Mouse (Mus musculus) thymus, postnatal 25 days (tissue): ENCODE data around the gene Tll2.

Source experiments
- DNase-seq: peaks from one replicate; pipeline ENCODE4 v3.0.0; 2022

Gene Tll2

GRCm38 (mm10) chr19:41206811-41207344, at the start of gene Tll2:
Gene Tll2 (minus strand): TSS chr19:41206835.
- DNase-seq, result peak; percentile 35

- DNase-seq, result no peak
Observed at GRCm38 (mm10) chr19:41254584-41254983, 47.9 kb upstream of the Tll2 start.

GRCm38 (mm10) chr19:41248968-41249367, 42.3 kb upstream of the Tll2 start:
- DNase-seq, result no peak

GRCm38 (mm10) chr19:41248271-41248670, 41.6 kb upstream of the Tll2 start:
- DNase-seq, result no peak

DNA sequence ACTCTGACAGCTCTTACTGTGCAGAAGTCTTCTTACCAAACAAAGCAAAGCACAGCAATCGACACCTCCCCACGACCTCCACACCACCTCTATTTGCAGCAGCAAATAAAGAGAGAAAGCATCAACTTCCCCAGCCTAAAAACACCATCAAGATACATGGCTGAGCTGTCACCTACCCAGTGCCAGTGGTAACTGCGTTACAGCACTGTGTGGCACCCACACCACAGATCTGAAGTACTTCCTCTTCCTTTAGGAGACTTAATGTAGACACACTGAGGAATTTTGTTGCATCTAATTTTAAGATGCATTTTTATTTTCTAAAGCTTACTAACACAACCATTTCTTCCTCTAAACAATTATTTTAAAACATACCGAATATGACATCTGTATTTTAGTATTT, 39.6 kb upstream of the Tll2 start:
- DNase-seq, result no peak

GRCm38 (mm10) chr19:41244581-41244980, 37.9 kb upstream of the Tll2 start:
- DNase-seq, result peak; percentile 50

- DNase-seq, result no peak
Observed at GRCm38 (mm10) chr19:41241997-41242396, 35.4 kb upstream of the Tll2 start.

DNA sequence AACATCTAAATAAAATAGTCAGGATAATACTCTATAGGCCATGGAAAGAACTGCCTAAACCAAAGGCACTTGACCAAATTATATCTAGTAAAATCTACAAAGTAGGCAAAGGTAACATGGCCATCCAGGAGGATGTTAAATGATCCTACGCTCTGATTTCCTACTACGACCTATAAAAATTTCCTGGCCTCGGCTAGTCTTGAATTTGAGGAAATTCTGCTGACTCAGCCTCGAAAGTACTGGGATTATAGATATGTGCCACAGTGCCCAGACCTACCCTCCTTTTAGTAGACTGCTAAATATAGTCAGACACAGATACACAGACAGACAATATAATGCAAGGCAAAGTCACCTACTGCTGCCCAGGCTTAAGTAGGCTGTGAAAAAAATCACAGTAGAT, 27.1 kb upstream of the Tll2 start:
- no peak for DNase-seq

- no peak for DNase-seq
Observed at GRCm38 (mm10) chr19:41208326-41208725, 1.7 kb upstream of the Tll2 start.

DNA sequence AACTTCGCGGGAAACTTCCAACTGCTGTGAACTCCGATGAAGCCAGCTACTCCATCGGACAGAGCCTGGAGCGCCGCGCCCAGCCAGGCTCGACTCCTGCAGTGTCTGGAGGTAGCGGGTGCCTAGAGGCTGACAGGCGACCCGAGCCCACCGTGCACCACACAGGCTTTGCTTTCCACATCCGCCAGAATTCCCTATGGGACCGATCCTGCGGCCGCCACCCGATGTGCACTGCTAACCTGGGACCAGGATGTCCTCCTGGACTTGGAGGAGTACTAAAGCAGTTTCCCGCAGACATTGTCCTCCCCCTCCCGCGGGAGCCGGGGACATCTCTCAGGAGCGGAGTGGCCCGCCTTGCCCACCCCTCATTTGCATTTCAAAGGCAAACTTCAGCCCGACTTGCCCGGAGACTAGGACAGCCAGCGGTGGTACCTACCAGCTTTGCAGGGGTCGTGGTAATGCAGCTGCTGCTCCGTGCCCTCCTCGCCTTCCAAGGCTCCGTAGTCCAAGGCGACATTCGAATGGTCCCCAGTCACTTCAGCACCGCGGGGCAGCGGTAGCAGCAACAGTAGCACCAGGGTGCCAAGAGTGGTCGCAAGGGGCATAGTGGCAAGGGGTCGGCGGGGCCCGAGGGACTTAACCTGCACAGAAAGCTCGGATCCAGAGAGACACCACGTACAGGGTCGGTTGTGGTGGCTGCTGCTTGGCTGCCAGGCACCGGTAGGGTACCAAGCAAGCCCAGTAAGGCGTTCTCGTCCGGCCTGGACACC, 409 bp downstream of the Tll2 start:
- peak; percentile 1 for DNase-seq

- no peak for DNase-seq
Observed at GRCm38 (mm10) chr19:41204159-41205081, 2.2 kb downstream of the Tll2 start.

- DNase-seq, result no peak
Observed at GRCm38 (mm10) chr19:41197606-41198005, 9.0 kb downstream of the Tll2 start.

- DNase-seq, result no peak
Observed at GRCm38 (mm10) chr19:41193379-41193778, 13.3 kb downstream of the Tll2 start.

- DNase-seq, result no peak
Observed at GRCm38 (mm10) chr19:41192953-41193352, 13.7 kb downstream of the Tll2 start.

GRCm38 (mm10) chr19:41191724-41192123, 14.9 kb downstream of the Tll2 start:
- no peak for DNase-seq

GRCm38 (mm10) chr19:41190876-41191434, 15.7 kb downstream of the Tll2 start:
- no peak for DNase-seq

GRCm38 (mm10) chr19:41177331-41177730, 29.3 kb downstream of the Tll2 start:
- no peak for DNase-seq

GRCm38 (mm10) chr19:41176881-41177280, 29.8 kb downstream of the Tll2 start:
- DNase-seq, result no peak

GRCm38 (mm10) chr19:41165914-41166235, 40.8 kb downstream of the Tll2 start:
- no peak for DNase-seq

DNA sequence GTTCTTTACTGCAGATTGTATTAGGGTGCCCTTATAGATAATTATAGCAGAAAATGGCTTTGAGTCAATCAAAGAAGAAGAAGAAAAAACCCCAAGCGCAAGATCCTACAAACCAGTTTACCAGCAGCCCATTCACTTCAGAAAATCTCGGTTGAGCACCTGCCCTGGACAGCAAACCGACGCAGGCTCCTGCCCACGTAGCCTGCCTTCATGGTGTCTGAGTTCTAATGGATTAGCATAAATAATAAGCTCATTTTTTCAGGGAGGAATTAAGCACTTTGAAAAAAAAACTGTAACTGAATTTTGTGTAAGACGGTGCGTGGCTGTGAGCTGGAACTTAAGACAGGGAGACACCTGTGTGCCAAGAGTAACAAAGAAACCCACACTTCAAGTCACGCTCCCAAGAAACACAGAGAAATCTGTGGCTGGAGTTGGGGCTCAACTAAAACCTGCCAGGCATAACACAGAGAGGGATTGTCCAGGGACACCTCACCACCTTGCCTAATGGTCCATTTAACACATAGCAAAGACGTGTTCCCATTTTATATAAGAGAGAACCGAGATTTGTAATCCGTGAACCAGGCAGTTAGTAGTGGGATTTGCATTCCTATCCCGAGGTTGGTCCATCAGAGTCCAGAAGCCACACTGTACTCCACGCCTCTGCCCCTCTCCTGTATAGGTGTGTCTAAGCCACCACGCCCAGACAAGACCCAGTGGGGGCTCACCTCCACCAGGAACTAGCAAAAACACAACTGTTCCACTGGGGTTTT, 41.3 kb downstream of the Tll2 start:
- DNase-seq, result no peak

DNA sequence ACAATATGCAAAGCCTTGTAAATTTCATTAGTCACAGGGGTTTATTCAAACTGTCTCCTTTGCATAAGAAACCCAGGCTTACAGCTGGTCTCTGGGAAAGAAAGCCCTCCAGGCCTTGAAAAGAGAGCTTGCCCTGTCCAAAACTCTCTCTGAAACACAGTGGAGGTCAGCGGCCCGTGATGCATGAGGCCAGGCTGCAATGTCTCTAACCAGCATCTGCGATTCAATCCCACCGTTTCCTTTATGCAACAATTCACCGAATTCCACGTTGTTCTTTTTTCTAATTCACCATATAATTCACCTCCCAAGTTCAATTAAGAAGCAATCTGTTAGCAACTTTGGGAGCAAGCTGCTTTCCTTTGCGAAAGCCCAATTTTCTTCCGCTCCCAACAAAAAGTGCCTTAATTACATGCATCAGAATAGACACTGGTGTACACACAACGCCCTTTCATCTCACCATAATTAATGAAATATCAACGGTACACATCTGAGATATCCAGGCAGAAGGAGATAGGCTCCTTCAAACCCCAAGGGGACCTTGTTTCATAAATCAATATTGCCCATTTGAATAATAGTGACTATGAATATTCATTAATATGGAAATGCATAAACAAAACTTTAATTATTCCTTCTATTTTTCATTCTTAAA, 42.1 kb downstream of the Tll2 start:
- no peak for DNase-seq

DNA sequence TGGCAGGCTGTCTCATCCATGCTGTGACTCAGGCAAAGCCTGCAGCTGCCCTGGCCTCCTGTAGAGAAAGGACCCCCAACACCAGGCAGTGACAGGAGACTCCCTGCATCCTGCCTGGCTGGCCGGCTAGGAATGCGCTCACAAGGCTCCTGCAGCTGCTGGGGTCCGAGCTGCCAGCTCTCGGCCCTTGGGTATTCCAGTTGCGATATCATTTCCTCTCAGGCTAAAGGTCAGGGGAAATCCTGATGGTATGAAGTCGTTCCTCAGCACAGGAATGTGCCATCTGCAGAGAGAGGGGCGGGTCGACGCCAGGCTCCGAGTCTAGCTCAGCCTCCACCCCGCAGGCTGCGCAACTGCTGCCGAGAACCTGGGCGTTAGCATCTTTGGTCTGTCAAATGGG, 46.2 kb downstream of the Tll2 start:
- no peak for DNase-seq
